Mouse (Mus musculus) myocyte (in vitro differentiated cells): ENCODE results near the gene Olfr67. TPM values are rescaled to one million over a fixed set of nuclear protein-coding genes. Genes with fewer than 3 reads are reported as not detected.
"Not testable (repeated sequence)": the region's sequence is repeated elsewhere in the genome, so short reads cannot be mapped to it uniquely, and the experiment has no call there.

Experiments
- H3K27me3 ChIP-seq: one replicate; pipeline ENCODE4 v1.6.1; 2011; ENCODE audit not compliant: control insufficient read depth, insufficient read depth, insufficient read length
- H3K36me3 ChIP-seq: one replicate; pipeline ENCODE4 v1.6.1; 2011; ENCODE audit not compliant: control insufficient read depth, insufficient read depth
- H3K4me2 ChIP-seq: one replicate; pipeline ENCODE4 v1.6.1; 2011; ENCODE audit warnings: low read depth, control low read depth
- H3K4me3 ChIP-seq: one replicate; pipeline ENCODE4 v1.5.1; 2011; ENCODE audit warnings: mild to moderate bottlenecking, control low read depth, moderate library complexity
- H3K79me2 ChIP-seq: one replicate; pipeline ENCODE4 v1.6.1; 2011; ENCODE audit not compliant: control insufficient read depth, insufficient read depth
- H3ac ChIP-seq: one replicate; pipeline ENCODE4 v1.6.1; 2011; ENCODE audit not compliant: control insufficient read depth, insufficient read length
- CEBPB ChIP-seq: IDR thresholded peaks from 2 replicates; pipeline ENCODE4 v1.6.1; 2011; ENCODE audit warnings: mild to moderate bottlenecking, moderate library complexity; ENCODE audit not compliant: poor library complexity, insufficient read depth, severe bottlenecking
- E2F4 ChIP-seq: IDR thresholded peaks from one replicate; pipeline ENCODE4 v1.6.1; 2011; ENCODE audit warnings: mild to moderate bottlenecking, control low read depth, moderate library complexity; ENCODE audit not compliant: insufficient read depth
- MAX ChIP-seq: IDR thresholded peaks from one replicate; pipeline ENCODE4 v1.6.1; 2011; ENCODE audit warnings: low read depth, mild to moderate bottlenecking, control low read depth
- MYOD1 ChIP-seq, 3 experiments: IDR thresholded peaks; one replicate each; pipeline ENCODE4 v1.6.1; 2011; ENCODE audit warnings: control low read depth in 2 of 3, low read depth in 2 of 3, mild to moderate bottlenecking in 2 of 3, moderate library complexity in 1 of 3; ENCODE audit not compliant: insufficient read length in 2 of 3, control insufficient read depth in 1 of 3
- MYOG ChIP-seq, 3 experiments: IDR thresholded peaks; one replicate each; pipeline ENCODE4 v1.6.1; 2011; ENCODE audit warnings: control low read depth in 2 of 3, low read depth in 2 of 3, mild to moderate bottlenecking in 2 of 3; ENCODE audit not compliant: insufficient read length in 2 of 3, control insufficient read depth in 1 of 3, insufficient read depth in 1 of 3
- POLR2A ChIP-seq: IDR thresholded peaks from one replicate; pipeline ENCODE4 v1.6.1; 2011; ENCODE audit warnings: low read depth, mild to moderate bottlenecking, control low read depth, moderate library complexity; ENCODE audit not compliant: insufficient read length
- POLR2AphosphoS2 ChIP-seq: IDR thresholded peaks from one replicate; pipeline ENCODE4 v1.6.1; 2011; ENCODE audit warnings: low read depth, control low read depth; ENCODE audit not compliant: insufficient read length
- REST ChIP-seq: IDR thresholded peaks from one replicate; pipeline ENCODE4 v1.6.1; 2011; ENCODE audit warnings: mild to moderate bottlenecking, control low read depth, moderate library complexity; ENCODE audit not compliant: insufficient read depth, insufficient read length
- SRF ChIP-seq: IDR thresholded peaks from one replicate; pipeline ENCODE4 v1.6.1; 2011; ENCODE audit warnings: low read depth; ENCODE audit not compliant: control insufficient read depth, insufficient read length
- TCF12 ChIP-seq: IDR thresholded peaks from one replicate; pipeline ENCODE4 v1.6.1; 2011; ENCODE audit warnings: mild to moderate bottlenecking, control low read depth; ENCODE audit not compliant: poor library complexity, insufficient read depth, severe bottlenecking
- TCF3 ChIP-seq: IDR thresholded peaks from one replicate; pipeline ENCODE4 v1.6.1; 2011; ENCODE audit warnings: low read depth, control low read depth; ENCODE audit not compliant: insufficient read length
- USF1 ChIP-seq: IDR thresholded peaks from one replicate; pipeline ENCODE4 v1.6.1; 2011; ENCODE audit warnings: low read depth, mild to moderate bottlenecking, control low read depth, moderate library complexity
- polyA plus RNA-seq: library from polyadenylated mRNA; unstranded; fragments of >200 nt; fragmentation: generic; extraction: Trizol; gene quantifications from one replicate; pipeline ENCODE4 v1.2.1, GENCODE M21; 2012; ENCODE audit warnings: missing spikeins

Olfr67 gene
- polyA plus RNA-seq, 1 experiment, result not detected

DNA sequence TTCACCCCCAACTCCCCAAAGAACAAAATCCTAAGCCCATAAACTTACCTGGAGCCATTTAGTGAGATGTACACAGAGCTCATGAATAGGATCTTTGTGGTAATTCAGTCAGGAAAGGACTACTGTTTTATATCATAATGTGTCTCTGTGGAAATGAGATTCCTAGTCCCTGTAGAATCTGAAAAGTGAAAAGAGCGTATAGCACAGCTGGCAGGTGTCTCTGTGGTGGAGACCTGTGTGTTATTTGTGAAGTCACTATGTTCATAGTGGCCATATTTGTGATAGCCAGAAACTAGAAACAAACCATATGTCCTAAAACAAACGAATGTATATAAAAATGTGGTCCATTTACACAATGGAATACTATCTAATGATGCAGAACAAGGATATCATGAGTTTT lies 20.1 kb downstream of the Olfr67 start, which contains the start of gene Olfr69:
Gene Olfr69 (minus strand): TSS at position 101 of the 400 bp plus-strand sequence.
- H3ac ChIP-seq, result no peak within 1 kb of the TSS
- no peaks in the 10 kb centered on the region for H3K36me3 ChIP-seq
- no peak within 1 kb of the TSS for H3K4me3 ChIP-seq
- TF ChIP-seq REST (no peak), MYOG (IDR thresholded peaks at IDR 0.05; ENCODE audit: control insufficient read depth in 1 of 3, insufficient read depth in 1 of 3, insufficient read length in 2 of 3, low read depth in 2 of 3) (no peak), SRF (no peak), POLR2AphosphoS2 (no peak), TCF12 (no peak), MAX (no peak), USF1 (no peak)
- no peaks in the 10 kb centered on the region for H3K79me2 ChIP-seq
- H3K27me3 ChIP-seq, result no peaks in the 10 kb centered on the region
- no peak within 1 kb of the TSS for H3K4me2 ChIP-seq

GRCm38 (mm10) chr7:103767687-103768086 lies 23.9 kb downstream of the Olfr67 start:
- not testable (repeated sequence) for H3K4me2 ChIP-seq, H3K27me3 ChIP-seq, H3K79me2 ChIP-seq, H3K36me3 ChIP-seq, H3ac ChIP-seq, H3K4me3 ChIP-seq

GRCm38 (mm10) chr7:103762212-103762611 lies 29.4 kb downstream of the Olfr67 start:
- not testable (repeated sequence) for H3K79me2 ChIP-seq

DNA sequence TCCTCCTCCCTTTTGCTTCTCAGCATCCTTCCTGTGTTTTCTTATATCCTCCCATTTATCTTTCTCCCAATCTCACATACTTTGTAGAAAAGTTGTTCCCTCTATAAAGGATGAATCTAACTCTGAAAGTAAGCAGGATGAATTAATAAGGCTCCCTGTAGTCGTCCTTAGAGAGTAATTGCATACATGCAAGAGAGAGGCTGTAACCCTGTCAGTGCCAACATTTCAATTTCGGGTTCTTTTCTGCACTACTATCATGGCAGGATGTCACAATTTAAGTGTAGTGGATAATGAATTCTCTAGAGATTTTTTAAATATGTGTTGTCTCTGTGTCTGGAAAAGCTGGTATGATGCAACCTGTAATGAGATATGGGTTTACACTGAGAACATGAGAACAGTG lies 34.4 kb downstream of the Olfr67 start, which contains the start of gene Olfr630:
Gene Olfr630 (minus strand): TSS at position 101 of the 400 bp plus-strand sequence.
- Histone ChIP-seq H3ac (no peak within 1 kb of the TSS), H3K27me3 (no peaks in the 10 kb centered on the region), H3K4me3 (no peak within 1 kb of the TSS), H3K36me3 (no peaks in the 10 kb centered on the region), H3K4me2 (no peak within 1 kb of the TSS), H3K79me2 (no peaks in the 10 kb centered on the region)
- TF ChIP-seq TCF3 (no peak), TCF12 (no peak), MYOG (IDR thresholded peaks at IDR 0.05; ENCODE audit: control insufficient read depth in 1 of 3, insufficient read depth in 1 of 3, insufficient read length in 2 of 3, low read depth in 2 of 3) (no peak), CEBPB (no peak), MYOD1 (IDR thresholded peaks at IDR 0.05; ENCODE audit: control insufficient read depth in 1 of 3, insufficient read length in 2 of 3, low read depth in 2 of 3) (no peak), E2F4 (no peak), SRF (no peak), POLR2A (no peak)

More at GRCm38 (mm10) chr7:103762212-103762611, 29.4 kb downstream of the Olfr67 start:
- H3ac ChIP-seq, H3K4me3 ChIP-seq, H3K4me2 ChIP-seq, H3K27me3 ChIP-seq, H3K36me3 ChIP-seq: not testable (repeated sequence)

DNA sequence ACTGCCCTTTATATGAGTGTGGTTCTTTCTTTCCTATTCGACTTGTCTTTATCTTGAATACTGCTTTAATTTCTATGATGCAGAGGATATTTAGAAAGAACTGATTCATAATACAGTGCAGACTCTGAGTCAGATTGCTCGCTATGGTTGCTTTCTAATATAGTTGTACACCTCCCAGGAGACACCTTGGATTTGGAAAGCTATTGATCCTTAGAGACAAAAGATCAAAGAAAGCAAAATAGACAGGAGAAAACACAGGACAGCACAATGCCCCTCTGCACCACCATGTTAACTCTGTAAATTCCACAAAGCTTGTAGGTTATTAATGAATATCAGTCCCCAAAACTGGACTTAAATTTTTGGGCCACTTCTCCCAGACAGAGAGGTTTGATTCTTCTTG lies 46.8 kb downstream of the Olfr67 start, which contains the start of gene Olfr629:
Gene Olfr629 (minus strand): TSS at position 101 of the 400 bp plus-strand sequence.
- no peak within 1 kb of the TSS for H3K4me3 ChIP-seq
- no peak within 1 kb of the TSS for H3ac ChIP-seq
- no peak within 1 kb of the TSS for H3K4me2 ChIP-seq
- no peaks in the 10 kb centered on the region for H3K27me3 ChIP-seq
- no peaks in the 10 kb centered on the region for H3K79me2 ChIP-seq
- TF ChIP-seq E2F4 (no peak), USF1 (no peak)
- H3K36me3 ChIP-seq, result no peaks in the 10 kb centered on the region

Other genes starting within 250 kb of the Olfr67 start
- gene Olfr612, start 249.1 kb downstream of the Olfr67 start, polyA plus RNA-seq, result not detected
- gene Olfr613, start 243.7 kb downstream of the Olfr67 start, polyA plus RNA-seq, result not detected
- gene Olfr615, start 235.7 kb downstream of the Olfr67 start, polyA plus RNA-seq, result not detected
- not detected for gene Olfr616, start 222.7 kb downstream of the Olfr67 start, polyA plus RNA-seq
- gene Olfr617, start 218.8 kb downstream of the Olfr67 start, polyA plus RNA-seq, result not detected
- gene Olfr618, start 201.7 kb downstream of the Olfr67 start, polyA plus RNA-seq, result not detected
- not detected for gene Olfr619, start 191.2 kb downstream of the Olfr67 start, polyA plus RNA-seq
- gene Olfr620, start 179.3 kb downstream of the Olfr67 start, polyA plus RNA-seq, result not detected
- gene Olfr622, start 149.1 kb downstream of the Olfr67 start, polyA plus RNA-seq, result not detected
- gene Olfr623, start 128.1 kb downstream of the Olfr67 start, polyA plus RNA-seq, result not detected
- not detected for gene Olfr624, start 120.6 kb downstream of the Olfr67 start, polyA plus RNA-seq
- gene Olfr625-ps1, start 109.1 kb downstream of the Olfr67 start, polyA plus RNA-seq, result not detected
- gene Olfr243, start 77.2 kb downstream of the Olfr67 start, polyA plus RNA-seq, result not detected
- gene Olfr628, start 61.4 kb downstream of the Olfr67 start, polyA plus RNA-seq, result not detected
- gene Olfr629, start 46.9 kb downstream of the Olfr67 start, polyA plus RNA-seq, result not detected
- not detected for gene Olfr630, start 34.5 kb downstream of the Olfr67 start, polyA plus RNA-seq
- gene Olfr69, start 20.2 kb downstream of the Olfr67 start, polyA plus RNA-seq, result not detected
- gene Olfr68, start 12.1 kb downstream of the Olfr67 start, polyA plus RNA-seq, result not detected
- gene Hbb-bt, start 22.2 kb upstream of the Olfr67 start, polyA plus RNA-seq, result not detected
- not detected for gene Hbb-bs, start 36.3 kb upstream of the Olfr67 start, polyA plus RNA-seq
- not detected for gene Hbb-bh2, start 48.7 kb upstream of the Olfr67 start, polyA plus RNA-seq
- gene Hbb-bh1, start 51.3 kb upstream of the Olfr67 start, polyA plus RNA-seq, result not detected
- not detected for gene Hbb-y, start 61.4 kb upstream of the Olfr67 start, polyA plus RNA-seq
- not detected for gene Olfr66, start 94.4 kb upstream of the Olfr67 start, polyA plus RNA-seq
- not detected for gene Olfr64, start 102.7 kb upstream of the Olfr67 start, polyA plus RNA-seq
- not detected for gene Olfr65, start 111.7 kb upstream of the Olfr67 start, polyA plus RNA-seq
- gene Olfr631, start 137.0 kb upstream of the Olfr67 start, polyA plus RNA-seq, result not detected
- gene Olfr632, start 142.5 kb upstream of the Olfr67 start, polyA plus RNA-seq, result not detected
- not detected for gene Olfr633, start 152.6 kb upstream of the Olfr67 start, polyA plus RNA-seq
- gene Olfr635, start 179.3 kb upstream of the Olfr67 start, polyA plus RNA-seq, result not detected
- gene Olfr638, start 206.9 kb upstream of the Olfr67 start, polyA plus RNA-seq, result not detected
- gene Olfr639, start 225.5 kb upstream of the Olfr67 start, polyA plus RNA-seq, result not detected
- not detected for gene Olfr640, start 233.8 kb upstream of the Olfr67 start, polyA plus RNA-seq
- not detected for gene Olfr641, start 243.6 kb upstream of the Olfr67 start, polyA plus RNA-seq